Mouse (Mus musculus): ENCODE results near the gene Zfyve9.
"Not testable (repeated sequence)": the region's sequence is repeated elsewhere in the genome, so short reads cannot be mapped to it uniquely, and the experiment has no call there.

Gene Zfyve9

GRCm38 (mm10) chr4:108719349-108719748 lies 61.2 kb downstream of the Zfyve9 start, which contains the start of gene 3110021N24Rik:
Gene 3110021N24Rik (plus strand): TSS chr4:108719649.
- no peak for DNase-seq

- no peak for DNase-seq
Observed at GRCm38 (mm10) chr4:108708209-108708608, 72.4 kb downstream of the Zfyve9 start.

GRCm38 (mm10) chr4:108696934-108697333 lies 83.7 kb downstream of the Zfyve9 start:
- DNase-seq: peak in 1 of 2 experiments; percentile 3

GRCm38 (mm10) chr4:108691469-108691868 lies 89.1 kb downstream of the Zfyve9 start:
- no peak for DNase-seq

GRCm38 (mm10) chr4:108690479-108690878 lies 90.1 kb downstream of the Zfyve9 start:
- no peak for DNase-seq

GRCm38 (mm10) chr4:108687098-108687497 lies 93.5 kb downstream of the Zfyve9 start:
- DNase-seq: not testable (repeated sequence)

- DNase-seq: no peak
Observed at GRCm38 (mm10) chr4:108686156-108686555, 94.4 kb downstream of the Zfyve9 start.

- peak; percentile 5 to 6 for DNase-seq
Observed at GRCm38 (mm10) chr4:108664407-108664806, 116.2 kb downstream of the Zfyve9 start.

- DNase-seq: peak; percentile 27 to 46
Observed at GRCm38 (mm10) chr4:108638752-108639151, 141.8 kb downstream of the Zfyve9 start.

GRCm38 (mm10) chr4:108637721-108638120 lies 142.9 kb downstream of the Zfyve9 start:
- no peak for DNase-seq

- no peak for DNase-seq
Observed at GRCm38 (mm10) chr4:108635101-108635500, 145.5 kb downstream of the Zfyve9 start.

- DNase-seq: no peak
Observed at GRCm38 (mm10) chr4:108634696-108635095, 145.9 kb downstream of the Zfyve9 start.

GRCm38 (mm10) chr4:108633703-108634102 lies 146.9 kb downstream of the Zfyve9 start:
- no peak for DNase-seq

GRCm38 (mm10) chr4:108631616-108632015 lies 149.0 kb downstream of the Zfyve9 start:
- DNase-seq: no peak

GRCm38 (mm10) chr4:108630096-108630495 lies 150.5 kb downstream of the Zfyve9 start:
- no peak for DNase-seq

GRCm38 (mm10) chr4:108629363-108629880 lies 151.2 kb downstream of the Zfyve9 start:
- DNase-seq: no peak

- DNase-seq: no peak
Observed at GRCm38 (mm10) chr4:108627066-108627465, 153.5 kb downstream of the Zfyve9 start.

GRCm38 (mm10) chr4:108621504-108621903 lies 159.1 kb downstream of the Zfyve9 start:
- DNase-seq: peak; percentile 52 to 53

GRCm38 (mm10) chr4:108620536-108620935 lies 160.1 kb downstream of the Zfyve9 start:
- DNase-seq: peak; percentile 13 to 14

GRCm38 (mm10) chr4:108619587-108620341 lies 160.8 kb downstream of the Zfyve9 start, which contains the start of gene Cc2d1b:
Gene Cc2d1b (plus strand): TSS chr4:108619940.
- DNase-seq: peak; percentile 94 to 95

GRCm38 (mm10) chr4:108619165-108619564 lies 161.4 kb downstream of the Zfyve9 start:
- no peak for DNase-seq

GRCm38 (mm10) chr4:108618586-108618985 lies 162.0 kb downstream of the Zfyve9 start:
- no peak for DNase-seq

GRCm38 (mm10) chr4:108610935-108611334 lies 169.7 kb downstream of the Zfyve9 start:
- DNase-seq: no peak

GRCm38 (mm10) chr4:108608651-108609050 lies 171.9 kb downstream of the Zfyve9 start:
- no peak for DNase-seq

All from B cell, adult 2 months (primary cell).